Mouse (Mus musculus) stomach, postnatal 0 days (tissue): ENCODE measurements around the gene Gm29735. TPM values are rescaled to one million over a fixed set of nuclear protein-coding genes. Genes with fewer than 3 reads are reported as not detected.
"Not testable (repeated sequence)": the region's sequence is repeated elsewhere in the genome, so short reads cannot be mapped to it uniquely, and the experiment has no call there.

Experiments used
- ATAC-seq: fragments of 200-750 bp; cut with Nextera tagmentation; 2 replicates; pipeline ENCODE4 v1.8.0; 2017; ENCODE audit not compliant: low FRiP score, low TSS enrichment
- DNase-seq: peaks from one replicate; pipeline ENCODE4 v3.0.0-alpha.2; 2016; ENCODE audit warnings: low spot score
- H3K27ac ChIP-seq: fragments of 300-500 bp; sonication (generic); replicated peaks from 2 replicates; pipeline ENCODE4 v1.5.1; 2014; ENCODE audit warnings: mild to moderate bottlenecking, control low read depth
- H3K27me3 ChIP-seq: fragments of 300-500 bp; sonication (generic); 2 replicates; pipeline ENCODE4 v1.6.1; 2014; ENCODE audit warnings: low read length; ENCODE audit not compliant: control insufficient read depth, insufficient read depth
- H3K36me3 ChIP-seq: fragments of 300-500 bp; sonication (generic); 2 replicates; pipeline ENCODE4 v1.6.1; 2014; ENCODE audit warnings: low read length, mixed read lengths; ENCODE audit not compliant: control insufficient read depth, insufficient read depth
- H3K4me1 ChIP-seq: fragments of 300-500 bp; sonication (generic); replicated peaks from 2 replicates; pipeline ENCODE4 v1.6.1; 2014; ENCODE audit warnings: antibody characterized with exemption; ENCODE audit not compliant: control insufficient read depth, insufficient read depth
- H3K4me2 ChIP-seq: fragments of 300-500 bp; sonication (generic); replicated peaks from 2 replicates; pipeline ENCODE4 v1.6.1; 2014; ENCODE audit warnings: low read depth, mild to moderate bottlenecking, control low read depth, moderate library complexity
- H3K4me3 ChIP-seq: fragments of 300-500 bp; sonication (generic); 2 replicates; pipeline ENCODE4 v1.5.1; 2014; ENCODE audit warnings: low read depth, low read length, control low read depth
- H3K9ac ChIP-seq: fragments of 300-500 bp; sonication (generic); 2 replicates; pipeline ENCODE4 v1.6.1; 2014; ENCODE audit warnings: mild to moderate bottlenecking, low read length, control low read depth, mixed read lengths
- H3K9me3 ChIP-seq: fragments of 300-500 bp; sonication (generic); 2 replicates; pipeline ENCODE4 v1.6.1; 2016; ENCODE audit warnings: low read length; ENCODE audit not compliant: control insufficient read depth
- CTCF ChIP-seq: IDR thresholded peaks from 2 replicates; pipeline ENCODE4 v1.5.1; 2016; ENCODE audit warnings: antibody characterized with exemption, low read depth, mild to moderate bottlenecking, moderate library complexity
- EP300 ChIP-seq: optimal IDR thresholded peaks from 2 replicates; pipeline ENCODE3; 2016; ENCODE audit warnings: antibody characterized with exemption
- WGBS: fragments of 180-500 bp; shearing (Covaris S2); extraction: QIAGEN DNeasy Blood & Tissue Kit; methylation state at CpG from one replicate; pipeline ENCODE4 v1.1.7; 2014; 5-methylcytosine and 5-hydroxymethylcytosine counted together
- polyA plus RNA-seq: library from polyadenylated mRNA; unstranded; fragments of >200 nt; fragmentation: Nextera tagmentation; extraction: Ambion mirVana; gene quantifications from 2 replicates; pipeline ENCODE4 v1.2.1, GENCODE M21; 2015

Gene Gm29735
- polyA plus RNA-seq, 1 experiment from 2014 or later, result not detected

- DNase-seq, result no peak
- no peaks in the 10 kb centered on the region for H3K4me1 ChIP-seq
- ATAC-seq, result no peak
- H3K27me3 ChIP-seq, result no peaks in the 10 kb centered on the region
- H3K4me3 ChIP-seq, result no peak overlapping the region
- no peak overlapping the region for H3K27ac ChIP-seq
- no peaks in the 10 kb centered on the region for H3K9me3 ChIP-seq
- no peaks in the 10 kb centered on the region for H3K36me3 ChIP-seq
- no peak overlapping the region for H3K9ac ChIP-seq
- H3K4me2 ChIP-seq, result no peak overlapping the region
- WGBS, result 37% methylated on average over 1 of the region's 1 CpGs
- TF ChIP-seq CTCF (no peak), EP300 (no peak)
Observed at GRCm38 (mm10) chr7:142181021-142181420, 24.1 kb upstream of the Gm29735 start.

DNA sequence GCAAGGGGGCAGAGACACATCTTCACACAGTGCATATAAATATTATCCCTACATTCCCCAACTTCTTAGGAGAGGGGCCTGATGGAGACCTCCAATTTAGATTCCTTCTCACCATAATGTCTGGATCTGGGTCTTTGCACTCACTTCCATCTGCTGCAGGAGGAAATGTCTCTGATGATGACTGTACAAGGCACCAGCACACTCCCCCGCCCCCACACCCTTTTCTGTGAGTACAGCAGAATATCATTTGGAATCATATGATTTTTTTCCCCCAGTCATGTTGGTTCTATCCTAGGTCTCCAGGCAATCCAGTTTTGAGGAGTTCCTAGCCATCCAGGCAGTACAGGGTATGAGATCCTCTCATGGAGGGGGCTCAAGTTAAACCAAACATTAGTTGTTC, 21.8 kb upstream of the Gm29735 start:
- no peak for TF ChIP-seq CTCF
- no peak for TF ChIP-seq EP300
- Histone ChIP-seq H3K27ac (no peak overlapping the region), H3K4me1 (no peaks in the 10 kb centered on the region), H3K36me3 (no peaks in the 10 kb centered on the region), H3K4me2 (no peak overlapping the region), H3K27me3 (no peaks in the 10 kb centered on the region), H3K9me3 (no peaks in the 10 kb centered on the region), H3K9ac (no peak overlapping the region), H3K4me3 (no peak overlapping the region)
- no peak for DNase-seq
- ATAC-seq, result no peak
- 78% methylated on average over 1 of the region's 1 CpGs for WGBS

GRCm38 (mm10) chr7:142175905-142176304, 19.0 kb upstream of the Gm29735 start, which contains the start of gene Krtap5-2:
TSS of gene Krtap5-2 (minus strand) at chr7:142176005.
- not testable (repeated sequence) for H3K9ac ChIP-seq, H3K4me3 ChIP-seq, H3K9me3 ChIP-seq, H3K27me3 ChIP-seq, ATAC-seq, H3K4me2 ChIP-seq, H3K4me1 ChIP-seq, DNase-seq, H3K27ac ChIP-seq, H3K36me3 ChIP-seq

DNA sequence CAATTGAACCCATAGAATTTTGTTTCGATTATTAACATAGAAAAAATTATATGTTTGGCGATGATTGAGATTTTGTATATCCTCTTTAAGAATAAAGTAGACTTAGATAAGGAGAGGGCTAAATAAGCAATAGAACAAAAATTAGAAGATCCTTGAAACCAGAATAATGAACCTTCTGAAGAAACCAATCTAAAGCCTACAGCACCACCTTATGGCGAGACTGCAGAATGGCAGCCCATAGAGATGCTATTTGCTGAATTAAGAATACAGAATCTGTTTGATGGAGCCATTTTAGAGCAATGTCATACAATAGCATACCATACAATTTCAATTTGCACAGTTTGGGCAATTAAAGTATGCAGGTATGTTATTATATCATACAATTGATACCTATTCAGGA, 12.9 kb upstream of the Gm29735 start:
- WGBS, result 46% methylated on average over 3 of the region's 3 CpGs
- no peak for TF ChIP-seq EP300
- peak; percentile 79 for TF ChIP-seq CTCF
- Histone ChIP-seq H3K4me2 (no peak overlapping the region), H3K9ac (no peak overlapping the region), H3K27me3 (no peaks in the 10 kb centered on the region), H3K9me3 (no peaks in the 10 kb centered on the region), H3K4me3 (no peak overlapping the region), H3K36me3 (no peaks in the 10 kb centered on the region), H3K27ac (no peak overlapping the region), H3K4me1 (no peaks in the 10 kb centered on the region)
- ATAC-seq (no peak), DNase-seq (no peak)

DNA sequence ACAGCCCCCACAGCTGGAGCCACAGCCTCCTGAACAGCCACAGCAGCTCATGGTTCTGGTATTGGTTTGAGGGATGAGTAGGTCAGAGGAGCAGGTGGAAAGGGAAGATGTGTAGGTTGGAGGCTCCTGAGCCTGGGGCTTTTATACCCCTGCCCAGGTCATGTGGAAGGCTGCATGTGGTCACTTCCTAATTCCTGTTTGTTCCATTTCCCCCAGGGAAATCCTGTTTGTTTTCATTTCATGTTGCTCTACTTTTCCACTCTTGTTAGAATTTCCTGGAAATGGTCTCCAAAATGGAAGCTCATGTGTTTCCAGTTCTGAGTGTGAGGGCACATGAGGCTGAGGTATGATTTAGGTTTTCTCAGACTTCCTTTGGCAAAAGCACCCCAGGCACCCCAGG, 8.7 kb upstream of the Gm29735 start, which contains the start of gene Gm4553:
Gene Gm4553 (minus strand): TSS at position 101 of the 400 bp plus-strand sequence.
- H3K9me3 ChIP-seq, H3K4me3 ChIP-seq, ATAC-seq: not testable (repeated sequence)

DNA sequence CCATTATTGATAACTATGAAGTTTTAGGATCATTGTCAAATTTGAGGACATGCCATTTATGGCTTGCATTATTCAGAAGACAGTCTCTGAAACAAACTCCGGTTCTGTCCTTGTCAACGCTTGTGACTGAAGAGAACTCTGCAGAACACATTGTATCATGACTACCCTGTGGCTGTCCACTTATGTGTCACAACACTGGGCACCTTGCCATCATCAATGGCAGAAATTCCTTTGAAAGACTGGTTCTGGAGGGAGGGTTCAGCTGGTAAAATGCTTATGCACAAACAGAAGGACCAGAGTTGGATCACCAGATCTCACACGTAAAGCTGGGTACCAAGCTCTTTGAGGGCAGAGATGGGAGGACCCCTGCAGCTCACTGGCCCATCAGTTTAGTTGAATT, 2.5 kb upstream of the Gm29735 start:
- WGBS, result 97% methylated on average over 3 of the region's 3 CpGs
- Histone ChIP-seq H3K9me3 (no peaks in the 10 kb centered on the region), H3K27ac (no peak overlapping the region), H3K4me2 (no peak overlapping the region), H3K9ac (no peak overlapping the region), H3K36me3 (no peaks in the 10 kb centered on the region), H3K4me3 (no peak overlapping the region), H3K27me3 (no peaks in the 10 kb centered on the region), H3K4me1 (no peaks in the 10 kb centered on the region)
- no peak for TF ChIP-seq EP300
- no peak for TF ChIP-seq CTCF
- no peak for ATAC-seq
- DNase-seq, result no peak

More for the DNA sequence above, 8.7 kb upstream of the Gm29735 start, which contains the start of gene Gm4553:
- not testable (repeated sequence) for H3K9ac ChIP-seq, DNase-seq, H3K27me3 ChIP-seq, H3K36me3 ChIP-seq, H3K4me1 ChIP-seq, H3K27ac ChIP-seq, H3K4me2 ChIP-seq
